Mouse (Mus musculus): ENCODE measurements around the gene Grip1. TPM values are rescaled to one million over a fixed set of nuclear protein-coding genes. Genes with fewer than 3 reads are reported as not detected.

Grip1 gene
- total RNA-seq (2017), result not detected in 2 replicates

GRCm38 (mm10) chr10:119453431-119454105, at the start of gene Grip1:
Grip1 (plus strand) TSS chr10:119453830.
- ATAC-seq (ENCODE audit: extremely low read depth, insufficient number of reproducible peaks, low FRiP score, poor library complexity, severe bottlenecking), result no peak

- ATAC-seq (ENCODE audit: extremely low read depth, insufficient number of reproducible peaks, low FRiP score, poor library complexity, severe bottlenecking), result no peak
Observed at GRCm38 (mm10) chr10:119405103-119405502, 48.5 kb upstream of the Grip1 start.

DNA sequence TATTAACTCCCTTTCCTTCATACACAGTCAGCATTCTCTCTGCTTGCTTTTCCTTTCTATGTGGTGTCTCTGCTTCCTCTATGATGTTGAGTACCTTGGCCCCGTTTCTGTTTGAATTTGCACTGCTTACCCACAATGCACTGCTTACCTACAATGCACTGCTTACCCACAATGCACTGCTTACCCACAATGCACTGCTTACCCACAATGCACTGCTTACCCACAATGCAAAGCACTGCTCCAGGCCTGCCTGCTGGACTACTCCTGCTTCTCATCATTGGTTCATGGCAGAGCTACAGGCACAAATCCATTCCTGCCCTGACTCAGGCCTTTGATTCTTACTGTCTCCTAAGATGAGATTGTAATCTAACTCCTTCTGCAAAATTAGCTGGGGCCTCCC, 48.0 kb upstream of the Grip1 start:
- ATAC-seq (ENCODE audit: extremely low read depth, insufficient number of reproducible peaks, low FRiP score, poor library complexity, severe bottlenecking), result no peak

- ATAC-seq (ENCODE audit: extremely low read depth, insufficient number of reproducible peaks, low FRiP score, poor library complexity, severe bottlenecking), result no peak
Observed at GRCm38 (mm10) chr10:119408327-119408726, 45.3 kb upstream of the Grip1 start.

DNA sequence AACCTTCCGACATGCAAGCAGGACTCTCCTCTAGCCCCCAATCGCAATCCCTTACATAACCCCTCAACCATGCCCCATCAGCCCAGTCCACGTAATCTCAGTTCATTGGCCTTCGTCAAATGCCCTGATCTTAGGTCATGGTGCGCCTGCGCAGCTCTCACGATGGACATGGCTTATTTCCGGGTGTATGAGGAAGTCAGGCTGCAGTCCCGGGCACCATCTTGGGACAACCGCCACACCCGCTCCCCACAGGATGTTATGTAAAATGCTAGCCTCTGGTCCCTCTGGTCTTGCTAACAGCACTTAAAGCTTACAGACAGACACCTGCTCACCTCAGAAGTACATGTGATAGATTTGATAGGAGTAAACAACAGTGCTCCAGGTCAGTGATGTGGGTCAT, 40.4 kb upstream of the Grip1 start:
- ATAC-seq (ENCODE audit: extremely low read depth, insufficient number of reproducible peaks, low FRiP score, poor library complexity, severe bottlenecking), result no peak

DNA sequence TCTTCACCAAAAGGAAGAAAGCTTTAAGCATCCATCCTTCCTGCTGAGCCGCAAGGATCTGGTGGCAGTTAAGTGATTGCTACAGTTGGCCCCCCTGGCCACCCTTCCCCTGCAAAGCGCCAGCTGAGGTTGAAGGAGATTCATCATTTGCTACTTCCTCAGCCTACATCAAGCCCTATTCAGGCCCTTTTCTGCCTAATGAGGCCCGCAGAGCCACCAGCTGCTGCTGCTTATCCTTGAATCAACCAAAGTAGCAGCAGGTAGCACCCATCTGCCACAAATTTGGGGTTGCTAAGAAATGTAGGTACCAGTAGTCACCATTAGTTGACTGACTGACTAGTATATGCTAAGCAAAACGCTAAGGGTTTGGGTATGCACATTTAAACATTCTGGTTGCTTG, 38.5 kb upstream of the Grip1 start:
- ATAC-seq (ENCODE audit: extremely low read depth, insufficient number of reproducible peaks, low FRiP score, poor library complexity, severe bottlenecking), result no peak

DNA sequence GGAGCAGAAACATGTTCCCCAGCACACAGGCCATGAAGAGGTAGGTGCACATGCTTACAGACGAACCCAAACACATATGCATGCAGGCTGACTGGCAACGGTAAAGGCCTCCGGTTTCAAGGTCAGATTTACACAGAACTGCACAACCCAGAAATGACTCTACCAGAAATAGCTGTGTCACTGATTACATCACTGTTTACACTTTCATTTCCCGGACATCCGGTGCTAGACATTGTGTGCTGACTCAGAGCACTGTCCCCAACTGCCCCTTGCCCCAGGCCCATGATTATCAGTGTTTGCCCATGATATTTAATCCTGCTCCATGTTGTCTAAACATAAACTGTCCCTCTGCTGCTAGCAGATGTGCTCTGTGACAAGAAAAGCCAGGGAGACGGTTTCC, 32.2 kb upstream of the Grip1 start:
- ATAC-seq (ENCODE audit: extremely low read depth, insufficient number of reproducible peaks, low FRiP score, poor library complexity, severe bottlenecking), result no peak

- no peak for ATAC-seq (ENCODE audit: extremely low read depth, insufficient number of reproducible peaks, low FRiP score, poor library complexity, severe bottlenecking)
Observed at GRCm38 (mm10) chr10:119423821-119424534, 29.7 kb upstream of the Grip1 start.

DNA sequence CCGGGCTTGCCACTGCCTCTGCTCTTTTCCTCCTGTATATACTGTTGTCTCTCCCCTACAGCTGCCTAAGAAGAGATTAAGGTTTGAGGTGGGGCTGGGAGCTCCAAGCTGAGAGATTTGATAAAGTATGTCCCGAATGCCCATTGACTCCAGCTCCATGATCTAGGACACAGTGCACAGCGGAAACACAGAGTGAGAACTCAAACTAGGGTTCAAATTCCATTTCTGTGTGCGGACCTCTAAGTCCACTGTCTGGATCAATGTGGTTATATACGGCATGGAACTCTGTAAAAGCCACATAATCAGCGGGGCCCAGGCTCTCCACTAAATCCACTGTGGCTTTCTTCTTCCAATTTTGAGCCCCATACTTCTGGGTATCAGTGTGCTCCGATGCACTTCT, 26.0 kb upstream of the Grip1 start:
- ATAC-seq (ENCODE audit: extremely low read depth, insufficient number of reproducible peaks, low FRiP score, poor library complexity, severe bottlenecking), result no peak

DNA sequence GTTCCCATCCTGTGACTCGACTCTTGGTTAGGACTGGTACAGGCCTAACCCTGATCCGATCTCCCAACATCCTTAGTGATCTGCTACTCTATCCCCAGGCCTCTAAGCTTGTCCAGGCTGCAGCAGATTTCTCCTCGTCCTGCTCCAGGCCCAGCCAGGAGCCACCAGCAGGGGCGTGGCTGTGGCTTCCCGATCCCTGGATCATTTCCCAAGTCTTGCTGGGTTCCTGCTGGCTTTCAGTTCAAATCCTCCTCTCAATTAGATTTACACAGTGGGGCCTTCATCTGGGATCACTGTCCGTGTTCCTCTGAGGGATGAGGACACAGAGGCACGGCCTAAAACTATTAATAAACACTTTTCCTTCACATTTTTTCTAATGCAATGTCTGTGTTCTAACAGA, 25.5 kb upstream of the Grip1 start:
- no peak for ATAC-seq (ENCODE audit: extremely low read depth, insufficient number of reproducible peaks, low FRiP score, poor library complexity, severe bottlenecking)

DNA sequence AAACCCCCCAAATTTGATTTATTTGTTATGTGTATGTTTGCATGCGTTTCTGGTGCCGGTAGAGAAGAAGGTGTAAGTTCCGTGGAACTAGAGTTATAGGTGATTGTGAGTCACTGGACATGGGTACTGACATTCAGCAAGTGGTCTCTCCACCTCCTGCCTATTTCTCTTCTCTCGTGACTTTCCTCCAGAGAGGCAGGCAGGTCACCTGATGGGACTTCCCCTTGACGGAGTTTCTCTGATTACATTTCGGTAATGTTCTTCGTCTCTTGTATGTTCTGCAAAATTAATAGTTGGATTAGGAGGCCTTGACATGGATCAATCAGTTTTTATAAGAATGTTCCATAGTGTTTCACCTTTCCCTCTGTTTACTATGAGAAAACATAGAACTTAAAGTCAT, 23.4 kb upstream of the Grip1 start:
- no peak for ATAC-seq (ENCODE audit: extremely low read depth, insufficient number of reproducible peaks, low FRiP score, poor library complexity, severe bottlenecking)

- no peak for ATAC-seq (ENCODE audit: extremely low read depth, insufficient number of reproducible peaks, low FRiP score, poor library complexity, severe bottlenecking)
Observed at GRCm38 (mm10) chr10:119431801-119432200, 21.8 kb upstream of the Grip1 start.

- ATAC-seq (ENCODE audit: extremely low read depth, insufficient number of reproducible peaks, low FRiP score, poor library complexity, severe bottlenecking), result no peak
Observed at GRCm38 (mm10) chr10:119435818-119436217, 17.8 kb upstream of the Grip1 start.

DNA sequence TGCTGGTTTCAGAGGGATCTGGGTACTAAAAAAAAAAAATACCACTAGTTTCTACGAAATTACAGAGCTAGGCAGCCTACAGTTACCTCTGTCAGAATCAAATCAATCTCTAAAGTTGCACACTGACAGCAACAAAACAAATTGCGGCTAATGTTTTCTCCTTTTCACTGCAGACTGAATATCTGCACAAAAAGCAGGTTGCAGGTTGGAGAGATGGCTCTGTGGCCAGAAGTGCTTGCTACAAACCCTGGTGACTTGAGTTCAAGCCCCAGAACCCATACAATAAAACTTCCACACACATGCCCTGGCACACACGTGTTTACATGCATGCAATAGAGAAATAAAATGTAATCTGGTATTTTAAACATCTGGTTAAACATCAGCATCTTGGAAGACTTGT, 16.3 kb upstream of the Grip1 start:
- ATAC-seq (ENCODE audit: extremely low read depth, insufficient number of reproducible peaks, low FRiP score, poor library complexity, severe bottlenecking), result no peak

DNA sequence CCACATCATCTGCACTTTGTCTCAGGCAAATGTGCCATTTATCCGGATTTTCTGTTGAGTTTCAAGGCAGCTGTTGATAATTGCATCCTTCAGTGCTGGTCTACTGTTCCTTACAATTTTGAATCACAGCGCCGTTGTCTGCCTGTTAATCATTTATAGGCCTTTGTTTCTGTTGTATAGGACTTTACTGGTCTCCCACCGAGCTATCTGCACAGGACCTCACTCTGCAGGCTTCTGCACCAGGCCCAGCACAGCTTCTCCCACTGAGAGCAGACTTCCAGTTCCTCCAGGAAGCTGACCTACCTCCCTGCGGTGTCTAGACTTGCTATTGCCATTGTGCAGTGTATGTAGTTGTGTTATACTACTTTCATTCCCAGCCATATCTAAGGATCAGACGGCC, 11.9 kb upstream of the Grip1 start:
- ATAC-seq (ENCODE audit: extremely low read depth, insufficient number of reproducible peaks, low FRiP score, poor library complexity, severe bottlenecking), result no peak

- ATAC-seq (ENCODE audit: extremely low read depth, insufficient number of reproducible peaks, low FRiP score, poor library complexity, severe bottlenecking), result no peak
Observed at GRCm38 (mm10) chr10:119447392-119447914, 6.2 kb upstream of the Grip1 start.

DNA sequence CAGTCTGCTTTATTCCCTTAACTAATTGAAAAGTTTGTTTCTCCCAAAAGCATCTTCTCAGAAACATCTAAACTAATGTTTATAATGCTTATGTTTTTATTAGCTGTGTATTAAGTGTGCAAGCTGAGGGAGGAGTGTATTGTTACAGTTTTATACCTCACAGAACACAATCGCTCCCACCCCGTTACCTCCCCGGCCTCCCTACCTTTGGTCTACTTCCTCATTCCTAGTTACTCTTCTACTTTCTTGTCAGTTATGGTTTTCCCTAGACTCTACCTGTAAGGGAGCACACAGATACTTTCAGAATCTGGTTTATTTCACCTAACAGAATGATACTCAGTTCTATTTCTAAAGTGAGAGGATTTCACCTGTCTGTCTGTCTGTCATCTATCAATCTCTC, 5.7 kb upstream of the Grip1 start:
- no peak for ATAC-seq (ENCODE audit: extremely low read depth, insufficient number of reproducible peaks, low FRiP score, poor library complexity, severe bottlenecking)

- ATAC-seq (ENCODE audit: extremely low read depth, insufficient number of reproducible peaks, low FRiP score, poor library complexity, severe bottlenecking), result no peak
Observed at GRCm38 (mm10) chr10:119452698-119453097, 932 bp upstream of the Grip1 start.

DNA sequence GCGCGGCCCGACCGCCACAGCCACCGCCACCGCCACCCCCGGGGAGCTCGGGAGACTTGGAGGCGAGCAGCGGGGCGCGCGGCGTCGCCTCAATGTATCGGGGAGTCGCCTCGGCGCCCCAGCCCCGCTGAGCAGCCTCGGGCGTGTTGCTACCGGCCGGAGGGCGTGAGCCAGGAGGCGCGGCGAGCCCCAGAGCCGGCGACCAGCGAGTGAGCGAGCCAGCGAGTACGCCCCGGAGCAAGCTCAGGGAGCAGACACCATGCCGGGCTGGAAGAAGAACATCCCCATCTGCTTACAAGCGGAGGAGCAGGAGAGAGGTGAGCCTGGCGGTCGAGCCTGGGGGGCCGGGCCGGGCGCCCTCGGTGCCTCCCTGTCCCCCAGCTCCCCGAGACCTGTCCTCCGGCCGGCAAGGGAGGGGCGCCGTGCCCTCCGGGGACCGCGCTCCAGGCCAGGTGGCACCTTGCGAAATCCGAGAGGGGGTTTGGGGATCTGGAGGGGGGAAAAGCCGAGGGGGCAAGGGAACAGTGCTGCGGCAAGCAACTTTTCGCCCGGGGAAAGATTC, 557 bp downstream of the Grip1 start:
- no peak for ATAC-seq (ENCODE audit: extremely low read depth, insufficient number of reproducible peaks, low FRiP score, poor library complexity, severe bottlenecking)
